Mouse (Mus musculus) midbrain, embryonic 13.5 days (tissue): ENCODE data around the gene Slc16a10. TPM values are rescaled to one million over a fixed set of nuclear protein-coding genes. Genes with fewer than 3 reads are reported as not detected.

Experiments used
- ATAC-seq: fragments of 200-750 bp; cut with Nextera tagmentation; 2 replicates; pipeline ENCODE4 v1.8.0; 2017; ENCODE audit warnings: mild to moderate bottlenecking, moderate TSS enrichment, moderate library complexity
- H3K27ac ChIP-seq: fragments of 300-500 bp; sonication (generic); 2 replicates; pipeline ENCODE4 v1.5.1; 2015; ENCODE audit warnings: inconsistent platforms, mild to moderate bottlenecking, moderate library complexity
- H3K27me3 ChIP-seq: fragments of 300-500 bp; sonication (generic); 2 replicates; pipeline ENCODE4 v1.6.1; 2015; ENCODE audit warnings: mild to moderate bottlenecking, inconsistent platforms
- H3K36me3 ChIP-seq: fragments of 300-500 bp; sonication (generic); 2 replicates; pipeline ENCODE4 v1.6.1; 2015; ENCODE audit warnings: mild to moderate bottlenecking, inconsistent platforms
- H3K4me1 ChIP-seq: fragments of 300-500 bp; sonication (generic); replicated peaks from 2 replicates; pipeline ENCODE4 v1.6.1; 2015; ENCODE audit warnings: inconsistent platforms
- H3K4me2 ChIP-seq: fragments of 300-500 bp; sonication (generic); replicated peaks from 2 replicates; pipeline ENCODE4 v1.6.1; 2015; ENCODE audit warnings: moderate library complexity, mild to moderate bottlenecking, inconsistent platforms
- H3K4me3 ChIP-seq: fragments of 300-500 bp; sonication (generic); replicated peaks from 2 replicates; pipeline ENCODE4 v1.5.1; 2015; ENCODE audit warnings: mild to moderate bottlenecking, inconsistent platforms
- H3K9ac ChIP-seq: fragments of 300-500 bp; sonication (generic); replicated peaks from 2 replicates; pipeline ENCODE4 v1.6.1; 2015; ENCODE audit warnings: mild to moderate bottlenecking, inconsistent platforms
- H3K9me3 ChIP-seq: fragments of 300-500 bp; sonication (generic); 2 replicates; pipeline ENCODE4 v1.6.1; 2016; ENCODE audit warnings: mild to moderate bottlenecking, inconsistent platforms
- WGBS: fragments of 180-500 bp; shearing (Covaris S2); methylation state at CpG from one replicate; pipeline ENCODE4 v1.1.7; 2015; 5-methylcytosine and 5-hydroxymethylcytosine counted together
- polyA plus RNA-seq: library from polyadenylated mRNA; unstranded; fragments of >200 nt; fragmentation: Nextera tagmentation; extraction: Ambion mirVana; gene quantifications from 2 replicates; pipeline ENCODE4 v1.2.1, GENCODE M21; 2015

Slc16a10 gene
- polyA plus RNA-seq, 1 experiment from 2014 or later, result 2.7 TPM

- H3K4me2 ChIP-seq, result no peak overlapping the region
- no peaks in the 10 kb centered on the region for H3K4me1 ChIP-seq
- H3K36me3 ChIP-seq, result no peaks in the 10 kb centered on the region
- H3K4me3 ChIP-seq, result no peak overlapping the region
- WGBS, result 81% methylated on average over 3 of the region's 3 CpGs
- no peak for ATAC-seq
- H3K27me3 ChIP-seq, result no peaks in the 10 kb centered on the region
- no peak overlapping the region for H3K27ac ChIP-seq
- no peaks in the 10 kb centered on the region for H3K9me3 ChIP-seq
- H3K9ac ChIP-seq, result no peak overlapping the region
Observed at GRCm38 (mm10) chr10:40102166-40102565, 39.9 kb downstream of the Slc16a10 start.

DNA sequence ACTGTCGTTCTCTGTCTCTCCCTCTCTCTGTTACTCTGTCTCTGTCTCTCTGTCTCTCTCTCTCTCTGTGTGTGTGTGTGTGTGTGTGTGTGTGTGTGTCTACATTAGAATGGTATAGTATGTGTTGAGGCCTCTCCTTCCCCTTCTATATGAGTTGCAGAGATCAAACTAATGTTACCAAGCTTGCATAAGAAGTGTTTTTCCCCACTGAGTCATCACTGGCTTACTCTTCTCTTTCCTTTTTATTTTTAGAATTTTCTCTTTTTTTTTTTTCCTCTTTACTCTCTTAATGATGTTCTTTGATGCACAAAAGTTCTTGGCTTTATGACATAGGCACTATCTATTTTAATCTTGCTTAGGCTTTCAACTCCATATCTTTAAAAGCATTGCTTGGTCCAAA lies 43.6 kb downstream of the Slc16a10 start:
- Histone ChIP-seq H3K9ac (no peak overlapping the region), H3K9me3 (no peaks in the 10 kb centered on the region), H3K27ac (no peak overlapping the region), H3K36me3 (no peaks in the 10 kb centered on the region), H3K4me1 (no peaks in the 10 kb centered on the region), H3K4me2 (no peak overlapping the region), H3K27me3 (no peaks in the 10 kb centered on the region), H3K4me3 (no peak overlapping the region)
- 86% methylated on average over 1 of the region's 1 CpGs for WGBS
- no peak for ATAC-seq

GRCm38 (mm10) chr10:40097519-40097918 lies 44.5 kb downstream of the Slc16a10 start:
- Histone ChIP-seq H3K27me3 (no peaks in the 10 kb centered on the region), H3K36me3 (no peaks in the 10 kb centered on the region), H3K4me3 (no peak overlapping the region), H3K27ac (no peak overlapping the region), H3K9ac (no peak overlapping the region), H3K4me1 (no peaks in the 10 kb centered on the region), H3K4me2 (no peak overlapping the region), H3K9me3 (no peaks in the 10 kb centered on the region)
- WGBS, result 76% methylated on average over 4 of the region's 4 CpGs
- ATAC-seq, result no peak

- Histone ChIP-seq H3K9me3 (no peaks in the 10 kb centered on the region), H3K4me1 (no peaks in the 10 kb centered on the region), H3K27ac (no peak overlapping the region), H3K27me3 (no peaks in the 10 kb centered on the region), H3K4me2 (no peak overlapping the region), H3K9ac (no peak overlapping the region), H3K36me3 (no peaks in the 10 kb centered on the region), H3K4me3 (no peak overlapping the region)
- 62% methylated on average over 2 of the region's 2 CpGs for WGBS
- ATAC-seq, result no peak
Observed at GRCm38 (mm10) chr10:40094752-40095151, 47.3 kb downstream of the Slc16a10 start.

DNA sequence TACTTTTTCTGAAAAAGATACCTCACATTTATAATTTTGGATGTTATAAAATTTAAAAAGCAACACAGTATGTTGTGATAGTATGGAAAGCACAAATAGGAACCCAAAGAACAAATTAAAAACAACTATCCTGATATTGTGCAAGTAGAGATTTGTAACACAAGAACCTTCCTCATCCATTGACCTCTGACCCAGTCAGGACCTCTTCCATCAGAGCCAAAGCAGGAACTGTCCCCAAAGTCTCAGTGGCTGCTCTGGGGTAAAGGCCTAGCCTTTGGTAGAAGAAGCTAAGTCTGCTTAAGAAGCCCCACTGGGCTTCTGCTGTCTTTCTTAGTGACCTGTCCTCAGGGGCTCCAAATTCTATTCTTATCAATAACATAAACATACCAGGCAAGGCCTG lies 48.5 kb downstream of the Slc16a10 start:
- Histone ChIP-seq H3K4me2 (no peak overlapping the region), H3K4me1 (no peaks in the 10 kb centered on the region), H3K9me3 (no peaks in the 10 kb centered on the region), H3K9ac (no peak overlapping the region), H3K27me3 (no peaks in the 10 kb centered on the region), H3K27ac (no peak overlapping the region), H3K4me3 (no peak overlapping the region), H3K36me3 (no peaks in the 10 kb centered on the region)
- ATAC-seq, result no peak

DNA sequence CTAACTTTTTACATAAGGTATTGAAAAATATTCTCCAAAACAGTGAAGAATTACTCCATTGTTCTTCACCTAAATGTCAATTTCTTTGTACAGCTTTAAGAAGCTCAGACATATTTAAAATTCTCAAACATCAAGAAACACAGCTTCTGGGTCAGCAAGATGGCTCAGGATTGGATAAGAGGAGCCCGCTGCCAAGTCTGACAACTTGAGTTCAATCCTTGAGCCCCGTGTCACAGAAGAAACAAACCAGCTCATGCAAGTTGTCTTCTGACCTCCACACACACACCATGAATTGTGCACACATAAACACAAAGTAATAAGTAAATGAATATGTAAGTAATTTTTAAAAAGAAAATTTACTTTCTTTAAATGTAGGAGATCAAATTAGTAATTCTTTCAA lies 50.6 kb downstream of the Slc16a10 start:
- 89% methylated on average over 2 of the region's 2 CpGs for WGBS
- no peaks in the 10 kb centered on the region for H3K27me3 ChIP-seq
- H3K9ac ChIP-seq, result no peak overlapping the region
- H3K36me3 ChIP-seq, result no peaks in the 10 kb centered on the region
- H3K27ac ChIP-seq, result no peak overlapping the region
- no peak for ATAC-seq
- H3K4me2 ChIP-seq, result no peak overlapping the region
- no peaks in the 10 kb centered on the region for H3K9me3 ChIP-seq
- H3K4me1 ChIP-seq, result no peaks in the 10 kb centered on the region
- H3K4me3 ChIP-seq, result no peak overlapping the region

GRCm38 (mm10) chr10:40090504-40091428 lies 51.3 kb downstream of the Slc16a10 start:
- Histone ChIP-seq H3K9me3 (no peaks in the 10 kb centered on the region), H3K27me3 (no peaks in the 10 kb centered on the region), H3K9ac (no peak overlapping the region), H3K4me2 (no peak overlapping the region), H3K36me3 (no peaks in the 10 kb centered on the region), H3K27ac (no peak overlapping the region), H3K4me1 (no peaks in the 10 kb centered on the region), H3K4me3 (no peak overlapping the region)
- WGBS, result 86% methylated on average over 11 of the region's 11 CpGs
- no peak for ATAC-seq

DNA sequence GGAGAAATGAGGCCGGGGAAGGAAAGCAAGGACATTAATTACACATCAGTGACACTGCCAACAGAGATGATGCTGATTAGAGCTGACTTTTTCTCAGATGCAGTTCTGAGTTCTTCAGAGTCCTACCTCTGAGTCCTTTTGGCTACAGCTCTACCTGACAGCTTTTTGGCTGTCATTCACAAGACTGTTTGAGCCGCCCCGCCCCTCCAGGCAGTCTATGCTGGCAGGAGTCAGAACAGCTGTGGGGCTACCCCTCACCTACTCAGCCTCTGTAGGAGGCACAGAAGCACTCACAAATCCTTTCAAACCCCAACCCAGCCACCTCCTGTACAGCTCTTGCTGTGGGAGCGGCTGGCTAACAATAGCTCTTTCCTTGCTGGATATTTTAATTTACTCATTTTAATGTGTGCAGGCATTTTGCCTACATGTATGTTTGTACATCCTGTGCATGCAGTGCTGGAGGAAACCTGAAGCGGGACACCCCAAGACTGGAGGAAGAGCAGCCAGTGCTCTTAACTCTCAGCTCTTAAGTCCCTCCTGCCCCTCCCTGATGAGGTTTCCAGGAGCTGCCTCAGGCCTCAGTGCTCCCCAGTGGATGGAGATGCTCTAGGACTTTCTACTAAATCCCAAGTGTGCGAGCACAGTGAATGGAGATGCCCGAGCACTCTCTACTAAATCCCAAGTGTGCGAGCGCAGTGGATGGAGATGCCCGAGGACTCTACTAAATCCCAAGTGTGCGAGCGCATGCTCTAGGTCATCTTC lies 57.5 kb downstream of the Slc16a10 start:
- no peaks in the 10 kb centered on the region for H3K9me3 ChIP-seq
- ATAC-seq, result no peak

DNA sequence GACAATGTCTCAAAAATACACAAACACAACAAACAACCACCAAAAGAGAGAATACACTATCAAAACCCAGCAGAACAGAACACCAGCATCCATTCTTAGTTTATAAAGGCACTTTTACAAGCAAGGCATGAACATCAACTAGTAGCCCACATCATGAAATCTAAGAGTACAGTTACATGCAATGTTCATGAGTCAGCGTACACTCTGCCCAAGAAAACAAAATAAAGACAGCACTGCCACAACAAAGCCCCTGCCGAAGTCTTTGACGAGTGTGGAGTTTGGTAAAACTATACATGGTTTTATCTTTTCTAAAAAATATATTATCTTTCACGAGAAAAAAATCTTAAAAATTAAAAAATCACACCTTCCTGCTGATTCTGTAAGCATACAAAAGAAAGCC lies 58.5 kb downstream of the Slc16a10 start:
- Histone ChIP-seq H3K36me3 (no peaks in the 10 kb centered on the region), H3K27me3 (no peaks in the 10 kb centered on the region), H3K9ac (no peak overlapping the region), H3K27ac (no peak overlapping the region), H3K4me3 (no peak overlapping the region), H3K9me3 (no peaks in the 10 kb centered on the region), H3K4me2 (no peak overlapping the region), H3K4me1 (no peaks in the 10 kb centered on the region)
- 88% methylated on average over 4 of the region's 4 CpGs for WGBS
- no peak for ATAC-seq

More for the DNA sequence above, 57.5 kb downstream of the Slc16a10 start:
- Histone ChIP-seq H3K4me3 (no peak overlapping the region), H3K9ac (no peak overlapping the region), H3K27ac (no peak overlapping the region), H3K36me3 (no peaks in the 10 kb centered on the region), H3K27me3 (no peaks in the 10 kb centered on the region), H3K4me1 (no peaks in the 10 kb centered on the region), H3K4me2 (no peak overlapping the region)
- 73% methylated on average over 12 of the region's 12 CpGs for WGBS

DNA sequence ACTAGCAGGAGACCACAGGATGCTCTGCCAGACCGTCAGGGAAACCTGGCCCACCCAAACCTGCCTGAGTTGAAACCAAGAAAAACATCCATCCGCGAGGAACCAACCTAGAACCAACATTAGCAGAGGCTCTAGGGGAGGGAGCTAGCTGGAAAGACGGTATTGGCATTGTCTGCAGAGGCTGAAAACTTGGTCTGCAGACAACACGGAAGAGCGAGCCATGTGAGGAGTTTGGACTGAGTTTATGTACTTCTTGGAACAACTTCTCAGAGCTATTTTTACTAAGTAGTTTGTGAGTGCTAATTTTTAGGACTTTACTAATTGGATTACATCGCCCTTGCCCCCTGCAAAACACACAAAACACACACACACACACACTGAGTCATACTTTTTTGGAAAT lies 59.4 kb downstream of the Slc16a10 start:
- no peaks in the 10 kb centered on the region for H3K4me1 ChIP-seq
- no peak overlapping the region for H3K4me3 ChIP-seq
- H3K9me3 ChIP-seq, result no peaks in the 10 kb centered on the region
- H3K27ac ChIP-seq, result no peak overlapping the region
- 90% methylated on average over 7 of the region's 7 CpGs for WGBS
- no peak for ATAC-seq
- no peak overlapping the region for H3K9ac ChIP-seq
- H3K36me3 ChIP-seq, result no peaks in the 10 kb centered on the region
- no peaks in the 10 kb centered on the region for H3K27me3 ChIP-seq
- no peak overlapping the region for H3K4me2 ChIP-seq

DNA sequence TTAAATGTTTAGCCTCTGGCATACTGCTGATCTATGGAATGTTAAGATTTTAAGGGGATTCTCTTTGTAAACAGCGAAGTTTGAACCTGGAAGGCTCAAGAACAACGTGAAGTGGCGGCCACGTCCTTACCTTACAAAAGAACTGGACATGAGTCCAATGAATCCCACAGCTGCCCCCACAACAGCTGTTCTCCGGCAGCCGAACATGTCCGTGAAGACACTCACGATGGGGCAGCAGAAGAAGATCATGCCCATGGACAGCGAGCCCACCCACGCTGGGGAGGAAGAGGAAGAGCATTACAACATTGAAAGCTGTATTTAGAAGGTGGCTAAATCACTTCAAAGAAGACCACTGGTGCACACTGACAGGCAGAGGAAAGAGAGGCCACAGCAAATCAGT lies 61.5 kb downstream of the Slc16a10 start:
- no peak overlapping the region for H3K4me3 ChIP-seq
- no peaks in the 10 kb centered on the region for H3K36me3 ChIP-seq
- ATAC-seq, result no peak
- H3K27ac ChIP-seq, result no peak overlapping the region
- no peaks in the 10 kb centered on the region for H3K9me3 ChIP-seq
- H3K27me3 ChIP-seq, result no peaks in the 10 kb centered on the region
- no peak overlapping the region for H3K4me2 ChIP-seq
- no peaks in the 10 kb centered on the region for H3K4me1 ChIP-seq
- H3K9ac ChIP-seq, result no peak overlapping the region
- 53% methylated on average over 10 of the region's 10 CpGs for WGBS

GRCm38 (mm10) chr10:40079256-40079655 lies 62.8 kb downstream of the Slc16a10 start:
- WGBS, result 94% methylated on average over 2 of the region's 2 CpGs
- no peaks in the 10 kb centered on the region for H3K27me3 ChIP-seq
- H3K4me3 ChIP-seq, result no peak overlapping the region
- H3K9ac ChIP-seq, result no peak overlapping the region
- ATAC-seq, result no peak
- H3K27ac ChIP-seq, result no peak overlapping the region
- H3K36me3 ChIP-seq, result no peaks in the 10 kb centered on the region
- no peaks in the 10 kb centered on the region for H3K9me3 ChIP-seq
- H3K4me2 ChIP-seq, result no peak overlapping the region
- H3K4me1 ChIP-seq, result no peaks in the 10 kb centered on the region
